ENCODE assay signal across 17 mouse cellular contexts in the genomic region with DNA sequence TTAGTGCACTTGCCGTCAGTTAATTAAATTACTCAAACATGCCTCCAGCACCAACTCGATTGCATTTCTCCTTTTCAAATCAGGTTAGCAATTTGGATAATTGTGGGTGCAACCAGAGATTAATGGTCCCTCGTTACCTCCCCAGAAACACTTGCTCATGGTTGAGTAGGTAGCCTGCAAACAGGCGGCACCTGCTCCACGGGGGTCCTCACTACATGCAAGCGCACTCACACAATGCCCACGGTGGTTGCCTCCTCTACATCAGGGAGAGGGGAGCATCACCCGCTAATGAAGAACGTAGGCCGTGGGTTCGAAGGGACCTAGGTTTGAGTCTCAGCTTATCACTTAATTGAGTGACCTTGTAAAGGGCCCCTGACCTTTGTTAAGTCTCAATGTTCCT.
"Had no signal": no experiment of that assay in that cellular context is flagged by ENCODE, and none has a peak within 500 bp of the region (broad histone marks: within the 10 kb centered on the region; RNA-seq: fewer than 3 reads in every experiment).

No protein-coding gene starts in this region.

- H3K4me2 ChIP-seq: kidney, embryonic 15.5 days; liver, embryonic 13.5 days; midbrain, embryonic 12.5 days; midbrain, embryonic 15.5 days had no signal

- H3K36me3 ChIP-seq: kidney, embryonic 15.5 days; liver, embryonic 13.5 days; midbrain, embryonic 12.5 days; midbrain, embryonic 15.5 days had no signal

- H3K4me3 ChIP-seq: kidney, embryonic 15.5 days; left cerebral cortex, adult 2 months; liver, embryonic 13.5 days; midbrain, embryonic 12.5 days; midbrain, embryonic 15.5 days; myocyte had no signal

- H3K27me3 ChIP-seq: liver, embryonic 13.5 days; midbrain, embryonic 15.5 days had no signal

- H3K9ac ChIP-seq: kidney, embryonic 15.5 days; liver, embryonic 13.5 days; midbrain, embryonic 12.5 days; midbrain, embryonic 15.5 days had no signal

- DNase-seq: kidney, adult 11 months; kidney, adult 8-10 months; kidney, postnatal 10 days; kidney, postnatal 36 days; layer of hippocampus, postnatal 36 days; liver, embryonic 13.5 days; lung, adult 2 months; lung, postnatal 14 days; lung, postnatal 4 days; right cerebral cortex, postnatal 25 days; thymus, adult 18-20 months; thymus, postnatal 36 days had no signal

- H3K4me1 ChIP-seq: liver, embryonic 13.5 days had no signal

- H3K27ac ChIP-seq: kidney, embryonic 15.5 days; left cerebral cortex, adult 2 months; liver, embryonic 13.5 days; midbrain, embryonic 12.5 days had no signal

- H3K9me3 ChIP-seq: kidney, embryonic 15.5 days; liver, embryonic 13.5 days; midbrain, embryonic 12.5 days; midbrain, embryonic 15.5 days had no signal
